Mouse (Mus musculus): Measurements from ENCODE around the gene Atp6v0a1.

DNA sequence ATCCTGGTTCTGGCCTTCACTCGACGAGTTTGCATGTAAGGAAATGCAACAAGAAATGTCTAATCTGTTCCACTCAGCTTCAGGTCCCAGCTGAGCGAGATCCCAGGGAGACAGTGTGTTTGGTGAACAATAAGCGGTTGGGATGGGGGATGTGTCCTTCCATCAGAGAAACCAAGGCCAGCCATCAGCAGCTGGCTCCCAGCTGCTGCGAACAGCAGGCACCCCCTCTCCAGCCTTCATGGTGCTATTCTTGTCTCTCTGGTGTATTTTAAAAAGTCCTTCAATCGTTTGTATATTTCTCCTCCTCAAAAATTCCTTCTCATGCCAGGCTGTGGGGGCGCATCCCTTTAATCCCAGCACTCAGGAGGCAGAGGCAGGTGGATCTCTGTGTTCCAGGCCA, 34.0 kb upstream of the Atp6v0a1 start:
- TF ChIP-seq CTCF (IDR thresholded peaks at IDR 0.05; ENCODE audit: borderline replicate concordance, control insufficient read depth, extremely low read depth, insufficient read depth, low read length, poor library complexity), result no peak
- no peak for TF ChIP-seq POLR2A (IDR thresholded peaks at IDR 0.05; ENCODE audit: control insufficient read depth, extremely low read depth, insufficient read depth, low read length, poor library complexity)
